Mouse (Mus musculus) spleen, adult 10 weeks (tissue): ENCODE results near the gene Tuba1b. TPM values are rescaled to one million over a fixed set of nuclear protein-coding genes. Genes with fewer than 3 reads are reported as not detected.

Experiments used
- polyA plus RNA-seq: library from polyadenylated mRNA; stranded (reverse); fragments of 350-450 nt; fragmentation: Illumina TruSeq; extraction: RNeasy Lipid Tissue Mini Kit (QIAGEN cat#74804); gene quantifications from one replicate; pipeline ENCODE4 v1.2.3, GENCODE M21; 2015; ENCODE audit warnings: low replicate concordance; ENCODE audit not compliant: insufficient read depth

The Tuba1b gene
- 382 TPM for polyA plus RNA-seq

GRCm38 (mm10) chr15:98934217-98934839 lies at the start of gene Tuba1b:
Gene Tuba1b, minus strand, starts transcription at chr15:98934565.

DNA sequence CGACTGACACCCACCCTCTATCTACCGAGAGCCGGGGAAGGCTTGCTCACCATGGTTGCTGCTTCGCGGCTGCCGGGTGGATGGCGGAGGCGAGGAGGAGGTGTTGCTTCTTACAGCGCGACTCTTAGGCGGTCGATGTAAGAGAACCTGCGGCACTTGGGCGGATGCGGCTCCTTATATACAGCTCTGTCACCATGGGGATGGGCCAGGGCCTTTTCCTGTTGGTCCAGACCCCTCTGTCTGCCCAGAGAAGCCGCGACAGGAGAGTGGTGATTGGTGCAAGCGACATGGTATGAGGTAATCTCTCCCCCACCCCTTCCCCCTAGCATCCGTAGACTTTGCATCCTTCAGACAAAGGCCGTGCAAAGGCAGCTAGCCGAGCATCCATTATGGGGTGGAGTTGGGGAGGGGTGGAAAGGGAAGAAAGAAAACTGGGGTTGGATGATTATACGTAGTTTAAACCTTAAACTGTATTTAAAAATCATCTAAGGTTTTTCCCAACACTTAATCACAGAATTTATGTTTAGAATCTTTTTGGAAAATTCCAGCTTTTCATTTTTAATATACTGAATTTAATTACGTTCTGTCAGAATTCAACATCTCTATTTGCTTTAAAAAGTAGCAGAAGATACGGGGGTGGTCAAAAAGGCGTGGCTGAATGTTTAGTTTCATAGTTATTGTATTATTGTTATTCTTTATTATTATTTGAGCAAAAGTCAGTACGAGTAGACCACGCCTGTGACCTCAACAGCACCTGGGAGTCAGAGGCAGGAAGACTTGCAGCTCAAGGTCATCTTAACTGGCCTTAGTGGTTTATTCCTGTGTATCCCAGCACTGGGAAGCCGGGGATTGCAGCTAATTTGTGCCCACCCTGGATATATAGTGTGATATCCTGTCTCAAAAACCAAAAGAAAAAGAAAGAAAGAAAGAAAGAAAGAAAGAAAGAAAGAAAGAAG lies 19.3 kb upstream of the Tuba1b start, which contains the start of the genes Gm49450 and Tuba1a:
Gene Gm49450, minus strand, starts transcription at position 151 of the 956 bp plus-strand sequence.
Gene Tuba1a, minus strand, starts transcription at position 303 of the 956 bp plus-strand sequence.

DNA sequence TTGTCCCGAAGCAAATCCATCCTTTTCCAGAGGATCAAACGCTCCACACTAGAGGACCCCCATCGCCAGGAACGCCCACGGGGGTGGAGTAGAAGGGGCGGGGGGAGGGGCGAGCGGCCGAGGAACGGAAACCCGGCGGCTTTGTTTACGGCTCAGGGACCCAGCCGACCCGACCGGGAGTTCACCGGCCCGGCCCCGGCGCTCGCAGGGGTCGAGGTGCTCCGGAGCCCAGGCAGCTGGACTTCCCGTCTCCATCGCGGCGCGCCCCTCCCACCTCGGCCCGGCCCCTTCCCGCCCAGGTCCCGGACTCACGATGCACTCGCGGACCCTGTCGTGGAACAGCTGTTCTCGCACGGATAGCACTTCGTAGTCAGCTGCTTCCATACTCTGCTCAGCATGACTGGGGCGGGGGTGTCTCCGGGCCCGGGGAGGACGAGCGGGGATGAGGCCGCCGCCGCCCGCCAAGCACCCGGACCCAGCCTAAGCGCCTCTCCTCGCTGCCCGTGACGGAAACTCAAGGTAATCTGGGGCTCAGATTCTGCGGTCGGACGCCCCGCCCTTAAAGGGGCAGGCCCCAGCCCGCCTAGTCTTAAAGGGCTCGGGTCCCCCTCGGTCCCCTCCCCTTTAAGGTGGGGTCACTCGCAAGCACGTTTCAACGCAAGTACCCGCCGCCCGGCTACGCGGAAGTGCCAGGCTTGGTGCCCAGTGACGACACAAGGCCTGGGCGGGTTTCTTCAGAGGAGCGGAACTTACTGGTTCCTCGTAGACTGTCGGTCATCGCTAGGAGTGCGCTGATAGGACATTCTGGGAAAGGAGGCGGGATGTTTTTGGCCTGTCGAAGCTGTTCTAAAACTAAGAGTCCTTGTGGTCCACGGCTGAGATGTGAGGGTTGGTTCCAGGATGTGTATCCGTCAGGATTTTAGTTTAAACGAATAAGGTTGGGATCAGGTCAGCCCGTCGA lies 16.5 kb downstream of the Tuba1b start, which contains the start of gene Lmbr1l:
Gene Lmbr1l, minus strand, starts transcription at position 694 of the 961 bp plus-strand sequence.

GRCm38 (mm10) chr15:98897928-98898800 lies 36.2 kb downstream of the Tuba1b start, which contains the start of gene Dhh:
Gene Dhh, minus strand, starts transcription at chr15:98898540.

DNA sequence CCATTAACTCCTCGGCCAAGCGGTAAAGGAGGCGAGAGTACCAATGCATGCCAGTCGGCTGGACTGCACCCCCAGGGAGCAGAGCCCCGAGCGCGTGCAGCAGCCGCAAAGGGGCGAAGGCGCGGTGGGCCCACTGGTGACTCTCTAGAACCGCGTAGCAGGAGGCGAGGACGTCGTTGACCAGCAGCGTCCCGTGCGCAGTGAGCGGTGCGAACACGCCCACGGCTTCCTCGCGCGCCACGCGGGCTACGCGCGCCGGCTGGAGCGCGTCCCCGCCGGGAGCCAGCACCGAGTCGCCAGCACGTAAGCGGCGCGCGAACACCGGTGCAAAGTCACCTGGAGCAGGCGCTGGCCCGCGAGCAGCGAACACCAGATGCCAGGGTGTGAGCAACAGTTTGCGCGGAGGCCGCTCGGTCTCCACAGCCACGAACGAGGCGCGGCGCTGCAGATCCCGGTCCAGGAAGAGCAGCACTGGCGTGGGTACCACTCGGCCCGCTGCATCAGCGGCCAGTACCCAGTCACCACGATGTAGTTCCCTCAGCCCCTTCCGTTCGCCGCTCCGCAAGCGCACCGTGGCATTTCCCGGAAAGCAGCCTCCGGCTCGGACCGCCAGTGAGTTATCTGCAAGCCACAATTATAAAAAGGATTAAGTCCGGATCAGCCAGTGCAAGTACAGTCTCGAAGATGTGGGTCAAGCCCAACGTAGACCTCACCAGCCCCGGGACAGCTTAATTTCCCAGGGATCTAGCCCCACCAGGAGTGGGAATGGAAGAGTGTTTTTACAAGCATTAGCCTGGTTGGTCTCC lies 40.2 kb downstream of the Tuba1b start, which contains the start of gene Rhebl1:
Gene Rhebl1, minus strand, starts transcription at position 601 of the 806 bp plus-strand sequence.

Other genes with a start within 250 kb of the Tuba1b start
- not detected for gene Ccdc65, start 226.4 kb downstream of the Tuba1b start, polyA plus RNA-seq
- gene Fkbp11, start 206.4 kb downstream of the Tuba1b start, polyA plus RNA-seq: 4.8 TPM
- gene Arf3, start 171.4 kb downstream of the Tuba1b start, polyA plus RNA-seq: 82.2 TPM
- 0.59 TPM for gene Wnt10b, start 156.4 kb downstream of the Tuba1b start, polyA plus RNA-seq
- gene Wnt1, start 144.7 kb downstream of the Tuba1b start, polyA plus RNA-seq: not detected
- 0.06 TPM for gene Ddn, start 125.1 kb downstream of the Tuba1b start, polyA plus RNA-seq
- 104 TPM for gene Prkag1, start 103.0 kb downstream of the Tuba1b start, polyA plus RNA-seq
- gene Kmt2d, start 63.4 kb downstream of the Tuba1b start, polyA plus RNA-seq: 76.8 TPM
- 18.7 TPM for gene Rhebl1, start 40.0 kb downstream of the Tuba1b start, polyA plus RNA-seq
- 0.55 TPM for gene Dhh, start 36.0 kb downstream of the Tuba1b start, polyA plus RNA-seq
- 64.6 TPM for gene Lmbr1l, start 16.3 kb downstream of the Tuba1b start, polyA plus RNA-seq
- not detected for gene Gm49450, start 19.0 kb upstream of the Tuba1b start, polyA plus RNA-seq
- gene Tuba1a, start 19.1 kb upstream of the Tuba1b start, polyA plus RNA-seq: 104 TPM
- gene Tuba1c, start 95.3 kb upstream of the Tuba1b start, polyA plus RNA-seq: 61.5 TPM
- gene Prph, start 120.6 kb upstream of the Tuba1b start, polyA plus RNA-seq: not detected
- 3.4 TPM for gene Troap, start 140.0 kb upstream of the Tuba1b start, polyA plus RNA-seq
- not detected for gene C1ql4, start 153.3 kb upstream of the Tuba1b start, polyA plus RNA-seq
- gene Dnajc22, start 158.6 kb upstream of the Tuba1b start, polyA plus RNA-seq: 0.86 TPM
- gene Spats2, start 191.4 kb upstream of the Tuba1b start, polyA plus RNA-seq: 5.0 TPM